Mouse (Mus musculus): ENCODE measurements at regions not wholly inside any gene's neighbourhood (a gene's known extent, or its start where the extent isn't known, plus 50 kb on each side); places are given as distances from the start of the nearest gene placed in this dataset.

DNA sequence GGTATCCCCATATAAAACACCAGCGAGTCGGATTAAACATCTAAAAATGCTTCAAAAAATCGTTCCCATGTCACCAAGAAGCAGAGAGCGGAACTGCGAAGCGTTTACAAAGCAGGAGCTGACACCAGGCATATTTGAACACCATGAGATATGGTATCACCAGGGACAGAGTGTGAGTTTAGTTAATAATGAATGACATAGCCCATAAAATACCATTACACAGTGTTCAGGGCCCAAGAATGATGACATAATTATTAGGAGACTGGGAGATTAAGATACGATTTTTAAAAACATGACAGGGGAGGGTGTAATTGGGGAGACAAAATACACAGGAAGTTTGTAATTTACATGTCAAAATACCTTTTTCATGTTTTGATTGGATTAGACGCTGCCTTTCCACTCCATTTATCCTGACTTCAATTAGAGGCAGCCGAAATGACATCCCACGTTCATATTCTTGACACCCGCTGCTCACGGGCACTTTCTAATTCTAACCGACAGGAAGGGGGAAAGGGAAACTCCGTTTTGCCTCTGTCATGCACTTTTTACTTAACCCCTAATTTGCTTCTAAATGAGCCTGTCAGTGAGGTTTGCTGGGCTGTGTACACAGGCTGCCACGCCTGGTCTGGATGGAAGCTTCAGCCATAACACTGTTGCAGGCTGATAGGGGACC lies 155.6 kb downstream of the Arrdc4 start:
- Histone ChIP-seq H3K27me3 (ENCODE audit: control insufficient read depth, insufficient read depth, low read length) (no peaks in the 10 kb centered on the region), H3K4me2 (ENCODE audit: low read depth) (no peak overlapping the region), H3K27ac (ENCODE audit: low read depth, low read length) (no peak overlapping the region), H3K4me3 (ENCODE audit: low read depth, low read length) (no peak overlapping the region), H3K36me3 (ENCODE audit: control insufficient read depth, insufficient read depth, low read length) (no peaks in the 10 kb centered on the region), H3K9me3 (ENCODE audit: control insufficient read depth, low read length) (no peaks in the 10 kb centered on the region), H3K9ac (ENCODE audit: low read length) (no peak overlapping the region), H3K4me1 (ENCODE audit: control insufficient read depth, insufficient read depth, low read length) (no peaks in the 10 kb centered on the region)
- DNase-seq (ENCODE audit: low spot score) (no peak), ATAC-seq (ENCODE audit: insufficient read depth, low FRiP score, low TSS enrichment) (no peak)
- WGBS = 63% methylated on average over 15 of the region's 15 CpGs

DNA sequence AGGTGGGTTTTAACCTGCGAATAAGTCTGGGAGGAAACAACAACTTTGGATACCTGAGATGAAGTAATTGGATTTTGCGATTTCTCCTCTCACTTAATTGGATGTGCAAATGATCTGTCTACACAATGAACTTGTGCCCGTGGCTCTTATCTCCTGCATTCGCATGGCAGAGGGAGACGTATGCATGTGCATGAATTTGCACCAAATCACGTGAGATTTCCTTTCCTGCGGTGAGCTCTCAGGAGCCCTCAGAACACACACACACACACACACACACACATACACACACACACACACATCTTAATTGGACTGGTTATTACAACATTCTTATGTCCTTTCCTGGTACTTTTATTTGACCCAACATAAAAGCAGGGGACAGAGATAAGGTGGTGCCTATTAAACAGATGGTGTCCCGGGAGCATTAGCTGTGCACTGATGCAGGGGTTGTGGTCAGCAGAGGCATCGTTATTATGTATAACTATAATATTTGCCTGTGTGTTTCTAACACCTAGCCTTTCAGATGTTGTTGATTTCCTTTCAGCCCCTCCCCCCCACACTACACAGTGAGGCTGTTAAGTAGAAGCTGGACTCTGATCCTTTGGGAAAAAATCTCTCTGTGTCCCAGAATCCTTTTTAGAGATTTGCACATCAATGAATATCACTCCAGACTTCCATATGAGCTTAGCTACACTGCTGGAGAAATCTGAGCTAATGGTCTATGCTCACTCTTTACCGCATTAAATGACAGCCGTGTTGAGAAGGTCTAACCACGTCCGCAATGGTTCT lies 166.3 kb downstream of the Arrdc4 start:
- ATAC-seq (ENCODE audit: insufficient read depth, low FRiP score, low TSS enrichment) = no peak
- no peaks in the 10 kb centered on the region for H3K4me1 ChIP-seq (ENCODE audit: control insufficient read depth, insufficient read depth, low read length)
- H3K9ac ChIP-seq (ENCODE audit: low read length) = no peak overlapping the region
- no peaks in the 10 kb centered on the region for H3K36me3 ChIP-seq (ENCODE audit: control insufficient read depth, insufficient read depth, low read length)
- H3K9me3 ChIP-seq (ENCODE audit: control insufficient read depth, low read length) = no peaks in the 10 kb centered on the region
- no peak overlapping the region for H3K27ac ChIP-seq (ENCODE audit: low read depth, low read length)
- no peak for DNase-seq (ENCODE audit: low spot score)
- no peaks in the 10 kb centered on the region for H3K27me3 ChIP-seq (ENCODE audit: control insufficient read depth, insufficient read depth, low read length)
- no peak overlapping the region for H3K4me3 ChIP-seq (ENCODE audit: low read depth, low read length)
- 87% methylated on average over 13 of the region's 13 CpGs for WGBS
- no peak overlapping the region for H3K4me2 ChIP-seq (ENCODE audit: low read depth)

DNA sequence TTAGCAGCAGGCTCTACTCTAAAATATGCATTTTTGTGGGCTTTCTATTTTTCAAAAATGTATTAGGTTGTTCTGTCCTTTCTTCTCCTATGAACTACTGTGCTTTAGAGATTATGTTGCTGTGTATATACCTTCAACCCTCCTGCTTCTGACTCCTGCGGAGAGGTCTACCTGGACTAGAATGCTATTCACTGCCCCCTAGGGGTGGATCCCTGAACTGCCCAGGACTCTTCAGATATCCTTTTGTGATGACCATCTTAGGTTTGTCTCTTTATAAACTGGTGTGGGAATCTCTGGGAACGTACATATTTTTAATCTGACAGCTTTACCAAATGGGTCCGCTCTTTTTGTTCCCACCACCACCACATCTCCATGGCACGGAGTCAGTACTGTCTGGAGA lies 168.4 kb downstream of the Arrdc4 start:
- Histone ChIP-seq H3K4me2 (ENCODE audit: low read depth) (no peak overlapping the region), H3K4me3 (ENCODE audit: low read depth, low read length) (no peak overlapping the region), H3K4me1 (ENCODE audit: control insufficient read depth, insufficient read depth, low read length) (no peaks in the 10 kb centered on the region), H3K9me3 (ENCODE audit: control insufficient read depth, low read length) (no peaks in the 10 kb centered on the region), H3K36me3 (ENCODE audit: control insufficient read depth, insufficient read depth, low read length) (no peaks in the 10 kb centered on the region), H3K9ac (ENCODE audit: low read length) (no peak overlapping the region), H3K27me3 (ENCODE audit: control insufficient read depth, insufficient read depth, low read length) (no peaks in the 10 kb centered on the region), H3K27ac (ENCODE audit: low read depth, low read length) (no peak overlapping the region)
- DNase-seq (ENCODE audit: low spot score) = peak; percentile 60
- no peak for ATAC-seq (ENCODE audit: insufficient read depth, low FRiP score, low TSS enrichment)
- 35% methylated on average over 4 of the region's 4 CpGs for WGBS

DNA sequence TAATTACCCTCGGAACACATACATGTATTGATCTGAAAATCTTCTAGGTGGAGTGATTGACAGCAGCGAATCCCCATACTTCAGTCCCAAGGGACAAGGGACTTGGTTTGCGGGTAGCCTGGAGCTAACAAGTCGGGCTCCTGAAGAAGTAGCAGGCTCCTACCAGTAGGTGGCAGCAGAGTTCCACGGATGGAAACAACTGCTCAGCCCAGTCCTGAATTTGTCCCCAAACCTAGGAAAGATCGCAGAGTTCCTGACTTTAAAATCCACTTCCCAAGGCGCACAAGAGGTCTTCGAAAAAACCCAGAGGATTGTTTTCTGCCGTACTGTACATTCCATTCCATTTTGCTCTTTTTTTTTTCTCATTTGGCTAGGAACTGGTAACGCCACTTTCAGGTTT lies 169.4 kb downstream of the Arrdc4 start:
- ATAC-seq (ENCODE audit: insufficient read depth, low FRiP score, low TSS enrichment) (peak; percentile 53; the same call in 1 of the 2 replicates), DNase-seq (ENCODE audit: low spot score) (peak; percentile 83)
- no peaks in the 10 kb centered on the region for H3K36me3 ChIP-seq (ENCODE audit: control insufficient read depth, insufficient read depth, low read length)
- H3K4me1 ChIP-seq (ENCODE audit: control insufficient read depth, insufficient read depth, low read length) = no peaks in the 10 kb centered on the region
- H3K27me3 ChIP-seq (ENCODE audit: control insufficient read depth, insufficient read depth, low read length) = no peaks in the 10 kb centered on the region
- no peaks in the 10 kb centered on the region for H3K9me3 ChIP-seq (ENCODE audit: control insufficient read depth, low read length)
- H3K27ac ChIP-seq (ENCODE audit: low read depth, low read length) = no peak overlapping the region
- H3K9ac ChIP-seq (ENCODE audit: low read length) = no peak overlapping the region
- no peak overlapping the region for H3K4me3 ChIP-seq (ENCODE audit: low read depth, low read length)
- WGBS = 19% methylated on average over 10 of the region's 10 CpGs
- no peak overlapping the region for H3K4me2 ChIP-seq (ENCODE audit: low read depth)

DNA sequence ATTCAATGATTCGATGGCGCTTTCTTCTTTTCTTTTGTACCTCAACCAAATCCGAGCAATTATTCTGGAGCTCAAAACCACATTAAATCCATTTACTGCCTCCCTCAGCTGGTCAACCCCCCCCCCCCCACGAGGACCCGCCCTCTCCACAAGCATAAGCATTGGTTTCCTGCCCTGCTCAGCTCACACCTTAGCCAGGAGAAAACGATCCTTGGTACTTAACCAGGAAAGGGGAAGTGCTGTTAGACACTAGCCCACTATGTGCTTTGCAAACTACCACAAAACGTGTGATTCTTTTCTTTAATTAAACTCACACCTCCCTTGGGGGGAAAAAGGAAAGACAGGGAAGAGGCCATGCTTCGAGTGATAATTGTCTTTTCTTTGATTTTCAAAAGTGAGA lies 169.8 kb downstream of the Arrdc4 start:
- no peak overlapping the region for H3K9ac ChIP-seq (ENCODE audit: low read length)
- no peaks in the 10 kb centered on the region for H3K9me3 ChIP-seq (ENCODE audit: control insufficient read depth, low read length)
- no peak for DNase-seq (ENCODE audit: low spot score)

DNA sequence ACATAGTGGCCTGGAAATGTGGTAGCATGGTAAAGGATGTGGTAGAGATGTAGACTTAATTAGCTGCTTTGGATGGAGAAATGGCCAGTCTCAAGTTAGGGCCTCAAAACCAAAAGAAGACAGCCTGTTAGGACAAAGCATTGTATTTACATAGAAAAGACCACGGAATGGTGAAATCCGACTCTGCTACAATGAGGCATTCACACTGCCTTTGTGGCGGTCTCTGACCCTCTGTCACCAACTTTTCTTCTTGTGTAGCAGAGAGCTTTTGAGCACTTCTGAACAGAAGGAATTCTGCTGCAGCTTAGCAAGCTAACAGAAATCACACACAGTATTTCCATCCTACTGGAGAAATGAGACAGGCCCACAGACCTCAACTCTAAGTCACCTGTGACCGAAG lies 177.7 kb downstream of the Arrdc4 start:
- Histone ChIP-seq H3K4me3 (ENCODE audit: low read depth, low read length) (no peak overlapping the region), H3K4me2 (ENCODE audit: low read depth) (no peak overlapping the region), H3K27me3 (ENCODE audit: control insufficient read depth, insufficient read depth, low read length) (no peaks in the 10 kb centered on the region), H3K9ac (ENCODE audit: low read length) (no peak overlapping the region), H3K36me3 (ENCODE audit: control insufficient read depth, insufficient read depth, low read length) (no peaks in the 10 kb centered on the region), H3K27ac (ENCODE audit: low read depth, low read length) (no peak overlapping the region), H3K4me1 (ENCODE audit: control insufficient read depth, insufficient read depth, low read length) (no peaks in the 10 kb centered on the region), H3K9me3 (ENCODE audit: control insufficient read depth, low read length) (no peaks in the 10 kb centered on the region)
- 36% methylated on average over 4 of the region's 4 CpGs for WGBS
- no peak for DNase-seq (ENCODE audit: low spot score)
- ATAC-seq (ENCODE audit: insufficient read depth, low FRiP score, low TSS enrichment) = no peak

More for the DNA sequence above, 169.8 kb downstream of the Arrdc4 start:
- ATAC-seq (ENCODE audit: insufficient read depth, low FRiP score, low TSS enrichment) = no peak
- Histone ChIP-seq H3K4me2 (ENCODE audit: low read depth) (no peak overlapping the region), H3K27ac (ENCODE audit: low read depth, low read length) (no peak overlapping the region), H3K4me3 (ENCODE audit: low read depth, low read length) (no peak overlapping the region), H3K4me1 (ENCODE audit: control insufficient read depth, insufficient read depth, low read length) (no peaks in the 10 kb centered on the region), H3K36me3 (ENCODE audit: control insufficient read depth, insufficient read depth, low read length) (no peaks in the 10 kb centered on the region), H3K27me3 (ENCODE audit: control insufficient read depth, insufficient read depth, low read length) (no peaks in the 10 kb centered on the region)
- WGBS = 44% methylated on average over 8 of the region's 8 CpGs

DNA sequence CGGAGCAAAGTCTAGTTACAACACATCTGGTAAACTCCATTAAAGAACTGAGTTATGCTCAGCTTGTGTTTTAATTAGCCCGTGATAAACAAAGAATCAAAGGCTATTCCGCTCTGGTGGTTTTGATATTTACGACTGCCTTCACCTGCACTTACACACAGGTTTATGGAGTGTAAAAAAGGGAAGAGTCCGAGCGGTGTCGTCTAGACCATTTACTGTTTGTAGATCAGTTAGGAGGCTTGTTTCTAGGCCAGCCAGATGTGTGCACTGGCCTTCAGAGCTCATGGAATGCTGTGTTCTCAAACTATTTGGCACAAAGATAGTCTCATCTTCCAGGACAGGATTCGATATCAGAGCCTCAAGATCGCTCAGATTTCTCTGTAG lies 180.9 kb downstream of the Arrdc4 start:
- H3K9me3 ChIP-seq (ENCODE audit: control insufficient read depth, low read length) = no peaks in the 10 kb centered on the region
- WGBS = 70% methylated on average over 9 of the region's 9 CpGs
- no peaks in the 10 kb centered on the region for H3K4me1 ChIP-seq (ENCODE audit: control insufficient read depth, insufficient read depth, low read length)
- no peak for DNase-seq (ENCODE audit: low spot score)
- H3K4me2 ChIP-seq (ENCODE audit: low read depth) = no peak overlapping the region
- ATAC-seq (ENCODE audit: insufficient read depth, low FRiP score, low TSS enrichment) = no peak
- H3K27ac ChIP-seq (ENCODE audit: low read depth, low read length) = no peak overlapping the region
- no peak overlapping the region for H3K9ac ChIP-seq (ENCODE audit: low read length)
- H3K4me3 ChIP-seq (ENCODE audit: low read depth, low read length) = no peak overlapping the region
- H3K27me3 ChIP-seq (ENCODE audit: control insufficient read depth, insufficient read depth, low read length) = no peaks in the 10 kb centered on the region
- H3K36me3 ChIP-seq (ENCODE audit: control insufficient read depth, insufficient read depth, low read length) = no peaks in the 10 kb centered on the region

DNA sequence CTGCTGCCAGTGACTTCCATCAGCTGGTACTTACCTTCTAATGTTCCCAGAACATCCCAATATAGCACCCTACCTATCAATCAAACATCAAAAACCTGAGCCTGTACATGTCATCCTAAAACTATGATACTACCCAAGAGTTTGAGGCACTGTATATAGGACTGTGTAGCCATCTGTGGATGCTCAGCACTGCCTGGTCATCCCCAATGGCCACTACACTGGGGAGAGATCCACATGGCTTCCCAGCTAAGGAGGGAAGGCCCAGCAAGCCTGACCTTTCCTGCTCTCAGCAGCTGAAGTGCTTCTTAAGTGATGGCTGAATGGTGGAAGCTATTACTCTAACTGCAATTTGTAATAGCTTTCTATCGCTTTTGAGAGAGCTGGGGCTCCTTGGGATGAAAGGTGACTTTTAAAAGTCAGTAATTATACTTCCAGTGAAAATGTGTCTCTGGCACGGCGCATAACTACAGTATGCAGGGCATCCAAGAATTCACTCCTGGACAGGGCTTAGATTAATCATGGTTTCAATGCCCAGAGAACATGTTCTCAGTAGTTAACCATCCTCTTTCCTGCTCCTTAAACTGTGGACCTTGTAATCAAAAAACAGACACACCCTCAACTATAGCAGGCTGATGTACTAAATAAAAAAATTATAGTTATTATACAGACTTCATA lies 181.5 kb downstream of the Arrdc4 start:
- Histone ChIP-seq H3K27ac (ENCODE audit: low read depth, low read length) (no peak overlapping the region), H3K4me1 (ENCODE audit: control insufficient read depth, insufficient read depth, low read length) (no peaks in the 10 kb centered on the region), H3K36me3 (ENCODE audit: control insufficient read depth, insufficient read depth, low read length) (no peaks in the 10 kb centered on the region), H3K9ac (ENCODE audit: low read length) (no peak overlapping the region), H3K4me2 (ENCODE audit: low read depth) (no peak overlapping the region), H3K9me3 (ENCODE audit: control insufficient read depth, low read length) (no peaks in the 10 kb centered on the region), H3K27me3 (ENCODE audit: control insufficient read depth, insufficient read depth, low read length) (no peaks in the 10 kb centered on the region), H3K4me3 (ENCODE audit: low read depth, low read length) (no peak overlapping the region)
- DNase-seq (ENCODE audit: low spot score) (no peak), ATAC-seq (ENCODE audit: insufficient read depth, low FRiP score, low TSS enrichment) (no peak)
- WGBS = 79% methylated on average over 3 of the region's 3 CpGs

Measured in neural tube, embryonic 11.5 days (tissue).